Mouse (Mus musculus) kidney, adult 9 months (tissue): ENCODE data around the gene Slc28a1.
"Not testable (repeated sequence)": the region's sequence is repeated elsewhere in the genome, so short reads cannot be mapped to it uniquely, and the experiment has no call there.

Source experiments
- DNase-seq: peaks from one replicate; pipeline ENCODE4 v3.0.0; 2022

Slc28a1 gene

DNA sequence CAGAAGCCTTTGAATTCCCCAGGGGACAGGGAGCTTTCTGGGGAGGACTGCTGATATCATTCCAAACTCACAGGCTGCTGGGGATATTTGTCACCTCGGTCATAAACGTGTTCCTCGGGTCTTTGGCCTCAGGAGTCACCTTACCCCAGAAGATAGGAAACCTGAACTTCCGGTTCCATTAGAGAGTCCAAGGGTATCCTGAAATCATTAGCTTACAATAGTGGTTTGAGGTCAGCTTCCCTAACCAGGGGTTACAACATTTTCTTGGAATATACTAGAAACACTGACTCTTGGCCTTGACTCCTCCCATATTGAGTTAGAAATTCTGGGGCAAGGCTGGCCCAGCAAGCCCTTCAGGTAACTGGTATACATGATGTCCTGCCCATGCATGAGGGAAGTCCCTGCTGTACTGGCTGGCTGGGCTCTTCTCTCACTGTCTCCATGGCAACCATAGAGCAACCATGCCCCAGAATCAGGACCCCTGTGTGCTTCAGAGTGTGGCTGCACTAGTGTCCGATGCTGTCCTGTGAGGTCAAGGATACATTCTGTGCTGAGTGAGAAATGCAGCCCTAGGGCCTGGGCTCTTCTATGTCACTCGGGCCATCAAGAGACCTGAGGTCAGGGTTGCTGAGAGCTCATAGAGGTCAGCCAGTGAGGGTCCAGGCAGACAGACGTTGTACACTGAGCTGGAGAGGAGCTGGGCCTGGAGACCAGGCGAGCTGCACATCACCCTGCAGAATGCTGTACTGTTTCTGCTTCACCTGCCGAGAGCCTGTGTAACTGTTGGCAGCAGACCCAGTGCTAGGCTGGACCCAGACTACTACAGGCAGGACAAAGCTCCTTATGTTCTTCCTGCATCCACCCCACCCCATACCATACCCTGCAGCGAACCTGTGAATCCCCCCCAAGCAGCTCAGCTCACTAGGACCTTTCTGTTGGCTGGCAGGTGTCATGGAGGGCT is 10.9 kb downstream of the Slc28a1 start:
- DNase-seq: peak; percentile 73

DNA sequence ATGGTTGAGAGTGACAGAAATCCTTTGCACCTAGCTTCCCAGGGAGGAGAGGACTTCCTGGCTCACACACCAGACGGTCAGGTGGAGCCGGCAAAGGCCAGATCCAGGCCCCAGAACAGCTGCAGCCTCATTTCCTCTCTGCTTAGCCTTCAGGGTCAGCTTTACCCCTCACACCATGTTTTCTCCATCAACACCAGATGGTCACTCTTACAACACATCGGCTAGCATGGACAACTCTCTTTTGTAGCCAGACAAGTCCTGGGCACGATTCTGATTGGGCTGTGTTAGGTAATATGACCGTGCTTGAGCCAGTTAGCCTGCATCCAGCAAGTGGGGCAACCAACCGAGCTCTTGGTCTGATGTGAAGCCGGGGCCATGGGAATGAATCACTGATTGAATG is 17.3 kb downstream of the Slc28a1 start:
- DNase-seq: no peak

DNA sequence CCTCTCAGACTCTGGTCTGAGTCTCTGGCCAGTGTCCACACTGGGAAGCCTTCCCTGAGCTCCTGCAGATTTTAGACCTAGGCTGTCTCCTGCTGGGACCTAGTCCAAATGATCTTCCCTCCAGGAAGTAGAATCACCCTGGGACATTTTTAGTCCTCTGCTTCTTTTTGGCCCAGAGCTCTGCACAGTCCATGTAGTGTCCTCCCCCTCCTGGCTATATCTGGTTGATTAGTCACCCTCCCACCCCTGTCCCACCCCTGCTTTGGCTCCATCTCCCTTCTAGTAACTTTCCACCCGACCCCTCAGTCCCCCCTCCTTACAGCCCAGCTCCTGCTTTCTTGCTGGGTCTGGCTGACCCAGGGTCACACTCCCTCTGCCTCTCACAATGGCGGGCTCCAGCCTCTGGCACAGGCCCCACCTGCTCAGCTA is 18.3 kb downstream of the Slc28a1 start:
- DNase-seq: peak; percentile 57

DNA sequence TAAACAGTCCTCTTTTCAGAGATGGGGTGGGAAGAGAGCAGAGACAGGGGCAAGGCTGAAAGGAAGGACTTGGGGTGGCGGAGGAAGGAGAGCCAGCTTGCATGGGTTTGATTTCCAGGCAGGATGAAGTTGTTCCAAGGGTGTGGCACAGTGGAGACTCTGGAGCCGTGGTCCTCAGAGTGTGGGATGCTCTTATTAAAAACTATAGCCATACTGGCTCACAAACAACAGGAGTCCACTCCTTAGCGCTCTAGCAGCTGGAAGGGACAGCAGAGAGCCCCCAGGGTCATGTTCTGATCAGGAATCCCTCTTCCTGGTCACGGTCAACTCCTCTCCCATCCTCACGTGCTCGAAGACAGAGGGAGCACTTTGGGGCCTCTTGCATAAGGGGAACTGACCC is 18.8 kb downstream of the Slc28a1 start:
- DNase-seq: no peak

DNA sequence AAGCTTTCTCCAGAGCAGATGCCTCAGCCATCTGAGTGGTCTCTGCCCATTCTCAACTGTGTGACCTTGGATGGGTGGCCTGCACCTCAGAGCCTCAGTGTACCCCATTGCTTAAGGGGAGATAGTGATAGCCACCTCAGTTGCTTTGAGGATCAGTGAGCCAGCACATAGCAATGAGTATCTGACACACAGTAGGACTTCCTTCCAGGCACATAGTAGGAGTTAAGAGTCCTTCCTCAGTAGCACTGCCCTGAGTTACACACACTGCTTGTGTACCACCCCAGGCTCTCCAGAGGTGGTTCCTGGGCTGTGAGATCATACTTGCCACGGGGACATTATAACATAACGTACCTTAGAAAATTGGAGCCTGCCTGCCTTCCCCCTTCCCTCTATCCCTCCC is 19.3 kb downstream of the Slc28a1 start:
- DNase-seq: no peak

DNA sequence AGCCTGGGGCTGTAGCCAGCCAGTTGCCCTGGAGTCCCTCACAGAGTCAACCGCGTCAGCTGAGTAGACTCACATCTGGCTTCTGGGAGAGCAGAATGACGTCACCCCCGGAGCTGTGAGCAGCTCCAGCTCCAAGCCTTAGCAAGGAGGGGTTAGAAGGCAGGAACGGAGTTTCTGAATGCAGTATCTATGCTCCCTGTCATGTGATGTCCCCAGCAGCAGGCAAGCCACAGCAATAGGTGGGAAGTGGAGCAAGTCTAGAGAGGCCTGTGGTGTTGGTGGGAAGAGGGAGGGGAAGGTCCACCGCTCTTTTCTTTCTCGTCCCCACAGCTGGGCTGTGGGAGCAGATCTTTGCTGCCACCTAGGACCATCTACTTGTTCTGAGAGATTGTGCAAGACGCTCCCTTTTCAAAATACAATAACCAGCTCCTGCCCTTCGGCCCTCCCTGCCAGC is 20.0 kb downstream of the Slc28a1 start:
- DNase-seq: peak; percentile 67

DNA sequence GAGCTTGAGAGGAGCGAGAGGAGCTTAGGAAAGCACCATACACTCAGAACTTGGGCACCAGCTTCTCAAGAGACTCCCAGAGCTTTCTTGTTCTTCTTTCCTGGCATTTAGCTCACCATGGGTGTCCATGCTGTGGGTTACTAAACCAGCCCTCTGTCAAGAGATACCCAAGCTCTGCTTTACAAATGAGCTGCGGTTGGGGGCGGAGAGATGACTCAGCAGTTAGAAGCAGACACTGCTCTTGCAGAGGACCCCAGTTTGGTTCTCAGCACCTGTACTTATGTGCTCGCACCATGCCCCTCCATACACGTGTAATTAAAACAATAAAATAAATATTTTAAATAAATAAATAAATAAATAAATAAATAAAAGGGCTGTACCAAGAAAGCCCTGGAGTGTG is 22.7 kb downstream of the Slc28a1 start:
- no peak for DNase-seq

DNA sequence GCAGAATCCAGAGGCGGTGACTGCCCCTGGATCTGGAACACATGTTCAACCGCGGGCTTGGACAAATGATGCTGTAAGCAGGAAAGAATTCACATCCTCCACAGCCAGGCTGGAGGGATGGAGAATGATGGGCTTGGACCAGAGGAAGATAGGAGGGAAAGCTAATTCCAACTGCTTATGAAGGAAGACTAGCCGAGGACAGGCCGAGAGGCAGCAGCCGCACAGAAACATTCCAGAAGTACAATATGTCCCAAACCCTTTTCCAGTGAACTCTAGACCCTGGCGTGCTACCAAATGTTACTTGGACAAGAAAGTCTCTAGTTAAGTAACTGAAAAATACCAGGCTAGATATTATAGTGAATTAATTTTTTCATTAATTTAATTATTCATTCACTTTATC is 24.5 kb downstream of the Slc28a1 start:
- DNase-seq: peak; percentile 94

DNA sequence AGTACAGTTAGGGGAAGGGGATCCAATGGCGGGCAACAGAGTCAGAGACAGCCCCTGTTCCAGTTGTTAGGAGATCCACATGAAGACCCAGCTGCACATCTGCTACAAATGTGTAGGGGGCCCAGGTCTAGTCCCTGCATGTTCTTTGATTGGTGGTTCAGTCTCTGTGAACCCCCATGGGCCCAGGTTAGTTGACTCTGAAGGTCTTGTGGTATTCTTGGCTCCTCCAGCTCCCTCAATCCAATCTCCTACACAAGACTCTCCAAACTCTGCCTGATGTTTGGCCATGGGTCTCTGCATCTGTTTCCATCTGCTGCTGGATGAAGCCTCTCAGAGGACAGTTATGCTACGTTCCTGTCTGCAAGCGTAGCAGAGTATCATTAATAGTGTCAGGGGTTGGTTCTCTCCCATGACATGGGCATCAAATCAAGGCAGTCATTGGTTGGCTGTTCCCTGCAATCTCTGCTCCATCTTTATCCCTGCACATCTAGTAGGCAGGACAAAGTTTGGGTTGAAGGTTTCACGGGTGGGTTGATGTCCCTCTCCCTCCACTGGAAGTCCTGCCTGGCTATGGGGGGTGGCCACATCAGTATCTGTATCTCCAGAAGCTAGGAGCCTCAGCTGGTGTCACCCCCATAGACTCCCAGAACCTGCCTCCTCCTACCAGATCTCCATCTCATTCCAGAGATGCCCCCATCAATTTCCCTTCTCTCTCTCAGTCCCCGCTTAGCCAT is 25.2 kb downstream of the Slc28a1 start:
- no peak for DNase-seq

DNA sequence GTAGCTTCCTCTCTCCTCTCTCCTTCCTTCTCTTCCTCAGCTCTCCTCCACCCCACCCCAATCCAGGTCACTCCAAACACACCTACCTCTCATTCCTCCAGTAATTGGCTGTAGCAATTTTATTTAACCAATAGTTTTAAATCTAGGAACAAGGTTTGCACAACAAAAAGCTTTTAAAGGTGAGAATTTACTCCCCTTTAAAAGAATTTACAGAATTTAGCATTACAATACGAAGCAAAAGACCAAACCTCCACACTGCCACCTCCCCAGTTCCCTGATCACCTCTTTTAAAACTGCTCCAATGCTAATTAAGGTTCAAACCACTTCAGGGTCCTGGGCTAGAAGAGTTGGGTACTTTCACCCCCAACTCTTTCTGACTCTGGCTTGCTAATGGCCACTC is 26.9 kb downstream of the Slc28a1 start:
- DNase-seq: no peak

DNA sequence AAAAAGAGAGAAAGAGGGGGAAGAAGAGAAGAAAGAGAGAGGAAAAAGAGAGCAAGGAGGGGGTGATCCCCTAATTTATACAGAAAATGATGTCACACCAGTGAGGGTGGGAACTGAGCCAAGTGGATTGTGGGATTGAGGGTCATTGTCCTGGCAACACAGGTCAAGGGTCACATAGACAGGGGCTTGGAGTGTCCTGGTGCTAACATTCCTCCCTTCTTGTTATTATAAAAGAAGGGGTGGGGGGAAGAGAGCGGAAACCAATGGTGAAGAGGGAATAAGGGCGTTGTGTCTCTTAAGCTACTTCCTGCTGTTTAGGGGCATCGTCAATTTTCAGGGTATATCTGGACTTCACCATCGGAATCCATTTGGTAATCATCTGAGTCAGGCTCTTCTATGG is 28.5 kb downstream of the Slc28a1 start:
- not testable (repeated sequence) for DNase-seq

DNA sequence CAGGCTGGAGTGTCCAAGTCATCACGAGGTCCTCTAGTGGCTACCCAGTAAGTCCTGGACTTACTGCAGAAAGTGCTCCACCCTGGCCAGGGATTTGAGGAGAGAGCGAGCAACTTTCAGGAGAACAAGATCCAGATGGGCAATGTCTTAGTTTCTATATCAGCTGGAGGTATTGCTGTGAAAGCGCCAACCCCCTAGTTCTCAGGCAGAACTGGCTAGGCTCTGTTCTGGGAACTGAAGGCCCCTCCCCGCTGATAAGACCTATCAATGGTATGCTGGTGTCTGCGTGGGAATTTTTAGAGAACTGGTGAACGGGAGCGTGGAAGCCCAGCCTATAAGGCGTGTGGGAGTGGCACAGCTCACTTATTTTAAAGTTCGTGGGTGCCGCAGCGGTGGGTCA is 35.2 kb downstream of the Slc28a1 start:
- DNase-seq: no peak

DNA sequence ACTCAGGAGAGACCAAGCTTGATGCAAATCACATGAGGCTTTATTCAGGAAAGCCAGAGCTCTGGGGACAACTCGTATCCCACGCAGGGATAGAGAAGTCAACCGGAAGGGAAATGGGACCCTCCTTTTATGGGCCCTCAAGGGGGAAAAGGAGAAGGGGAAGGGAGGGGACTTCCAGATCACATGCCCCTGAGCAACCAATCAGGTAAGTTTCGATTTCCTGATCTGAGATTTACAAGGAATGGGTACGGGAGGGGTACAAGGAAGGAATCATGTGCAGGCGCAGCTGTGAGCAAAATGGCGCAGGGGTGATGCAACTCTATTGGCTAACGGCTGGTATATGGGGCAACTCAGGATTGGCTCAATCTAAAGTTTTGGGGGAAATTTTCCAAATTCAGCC is 36.6 kb downstream of the Slc28a1 start:
- no peak for DNase-seq

DNA sequence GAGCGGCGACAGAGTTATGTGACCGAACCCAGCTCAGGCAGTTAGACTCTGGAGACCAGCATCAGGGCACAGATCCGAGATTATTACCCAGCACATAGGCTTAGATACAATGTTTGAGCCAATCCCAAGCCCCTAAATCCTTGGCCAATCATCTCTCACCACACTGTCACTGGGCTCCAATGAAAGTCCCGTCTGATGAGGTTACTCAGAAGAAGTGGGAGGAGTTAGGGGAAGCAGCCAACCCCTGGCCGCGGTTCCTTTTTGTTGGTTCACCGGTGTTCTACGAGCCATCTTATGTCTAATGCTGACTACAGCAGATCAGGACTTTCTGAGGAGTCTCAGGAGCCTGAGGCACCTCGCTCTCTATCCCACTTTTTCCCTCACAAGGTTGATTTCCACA is 37.7 kb downstream of the Slc28a1 start:
- no peak for DNase-seq

DNA sequence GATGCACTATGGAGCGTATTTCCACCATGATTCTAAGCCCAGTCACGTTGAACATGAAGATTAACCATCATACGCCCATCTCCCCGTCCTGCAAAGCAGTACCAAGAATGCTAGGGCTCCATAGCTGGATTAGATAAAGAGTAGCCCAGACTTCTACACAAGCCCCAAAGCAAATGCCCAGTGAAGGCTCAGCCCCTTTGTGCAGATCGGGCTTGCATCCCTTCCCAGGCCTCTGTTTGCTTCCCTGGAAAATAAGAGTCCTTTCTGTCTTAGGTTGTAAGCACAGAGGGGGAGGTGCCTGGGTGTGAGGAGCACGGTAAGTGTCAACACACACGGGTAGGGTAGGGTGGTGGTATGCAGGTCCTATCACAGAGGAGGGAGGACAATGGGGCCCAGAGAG is 38.2 kb downstream of the Slc28a1 start:
- no peak for DNase-seq

DNA sequence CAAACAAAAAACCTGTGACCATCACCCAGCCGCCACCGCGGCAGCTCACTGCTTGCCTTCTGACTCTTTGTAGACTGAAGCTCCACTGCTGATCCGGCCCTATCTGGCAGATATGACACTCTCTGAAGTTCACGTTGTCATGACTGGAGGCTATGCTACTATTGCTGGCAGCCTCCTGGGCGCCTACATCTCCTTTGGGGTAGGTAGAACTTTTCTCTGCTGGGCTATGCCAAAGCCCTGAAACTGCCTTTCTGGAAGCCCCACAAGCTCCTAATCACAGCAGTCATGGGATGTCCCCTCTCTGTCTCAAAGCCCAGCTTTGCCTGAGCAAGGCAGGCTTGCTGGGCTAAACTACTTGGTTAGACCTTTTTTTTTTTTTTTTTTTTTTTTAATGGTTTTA is 38.7 kb downstream of the Slc28a1 start:
- no peak for DNase-seq

DNA sequence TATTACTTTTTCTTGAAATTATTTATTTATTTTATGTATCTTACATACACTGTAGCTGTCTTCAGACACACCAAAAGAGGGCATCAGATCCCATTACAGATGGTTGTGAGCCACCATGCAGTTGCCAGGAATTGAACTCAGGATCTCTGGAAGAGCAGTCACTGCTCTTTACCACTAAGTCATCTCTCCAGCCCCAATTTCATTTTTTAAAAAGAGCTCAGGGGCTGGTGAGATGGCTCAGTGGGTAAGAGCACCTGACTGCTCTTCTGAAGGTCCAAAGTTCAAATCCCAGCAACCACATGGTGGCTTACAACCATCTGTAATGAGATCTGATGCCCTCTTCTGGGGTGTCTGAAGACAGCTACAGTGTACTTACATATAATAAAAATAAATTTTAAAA is 39.6 kb downstream of the Slc28a1 start:
- DNase-seq: peak; percentile 45

DNA sequence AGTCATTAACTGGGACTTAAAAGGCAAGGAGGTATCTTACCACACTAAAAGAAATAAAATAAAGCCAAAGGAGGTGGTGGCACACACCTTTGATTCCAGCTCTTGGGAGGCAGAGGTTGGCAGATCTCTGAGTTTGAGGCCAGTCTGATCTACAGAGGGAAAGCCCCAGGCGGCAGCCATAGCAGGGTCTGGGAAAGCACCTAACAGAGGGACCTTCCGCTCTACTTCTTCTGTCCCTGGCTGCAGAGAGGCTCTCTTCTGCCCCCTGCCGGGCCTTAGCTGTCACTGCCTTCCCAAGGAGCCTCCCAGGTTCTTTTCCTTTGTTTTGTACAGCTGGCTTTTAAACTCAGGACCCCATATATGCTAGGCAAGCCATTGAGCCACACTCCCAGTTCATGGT is 40.4 kb downstream of the Slc28a1 start:
- peak; percentile 65 for DNase-seq

DNA sequence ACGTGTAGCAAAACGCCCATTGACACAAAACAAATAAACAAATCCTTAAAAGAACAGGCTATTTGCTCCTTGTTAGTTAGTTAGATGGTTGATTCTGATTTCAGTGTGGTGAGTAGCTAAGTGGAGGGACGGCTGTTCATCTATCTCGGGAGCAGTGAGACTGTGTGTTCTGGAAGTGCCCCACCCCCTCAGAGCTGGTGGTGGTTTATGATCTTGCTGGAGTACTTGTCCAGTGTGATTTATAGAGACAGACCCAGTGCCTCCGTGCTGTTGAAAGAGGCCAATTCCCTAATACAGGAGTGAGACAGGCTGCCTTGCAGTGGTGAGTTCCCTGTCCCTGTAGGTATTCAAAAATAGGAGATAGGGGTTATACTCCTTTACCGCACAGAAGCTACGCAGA is 44.3 kb downstream of the Slc28a1 start:
- DNase-seq: no peak

DNA sequence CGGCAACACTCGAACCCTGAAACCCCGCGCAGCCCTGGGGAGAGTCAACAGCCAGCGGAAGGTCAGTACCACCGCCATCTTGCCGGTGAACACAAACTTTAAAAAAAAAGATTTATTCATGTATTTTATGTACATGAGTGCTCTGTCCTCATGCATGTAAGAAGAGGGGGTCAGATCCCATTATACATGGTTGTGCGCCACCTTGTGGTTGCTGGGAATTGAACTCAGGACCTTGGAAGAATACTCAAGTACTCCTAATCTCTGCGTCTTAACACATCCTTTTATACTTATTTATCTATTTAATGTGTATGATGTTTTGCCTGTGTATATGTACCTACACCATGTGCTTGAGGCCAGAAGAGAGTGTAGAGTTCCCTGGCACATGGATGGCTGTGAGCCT is 47.1 kb downstream of the Slc28a1 start:
- peak; percentile 29 for DNase-seq

DNA sequence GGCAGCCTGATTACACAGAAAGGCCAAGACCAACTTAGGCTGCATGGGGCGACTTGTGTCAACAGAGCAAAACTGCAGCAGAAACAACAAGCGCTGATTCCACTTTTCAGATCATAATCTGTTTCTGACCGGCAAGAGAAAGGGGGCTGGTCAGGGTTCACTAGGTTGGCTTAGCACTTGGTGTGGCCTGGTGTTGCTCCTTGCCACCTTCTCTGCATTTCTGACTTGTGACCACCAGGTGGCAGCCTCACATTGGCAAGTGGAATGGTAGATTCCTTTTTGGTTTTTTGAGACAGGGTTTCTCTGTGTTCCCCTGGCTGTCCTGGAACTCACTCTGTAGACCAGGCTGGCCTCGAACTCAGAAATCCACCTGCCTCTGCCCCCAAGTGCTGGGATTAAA is 47.7 kb downstream of the Slc28a1 start:
- DNase-seq: peak; percentile 86

DNA sequence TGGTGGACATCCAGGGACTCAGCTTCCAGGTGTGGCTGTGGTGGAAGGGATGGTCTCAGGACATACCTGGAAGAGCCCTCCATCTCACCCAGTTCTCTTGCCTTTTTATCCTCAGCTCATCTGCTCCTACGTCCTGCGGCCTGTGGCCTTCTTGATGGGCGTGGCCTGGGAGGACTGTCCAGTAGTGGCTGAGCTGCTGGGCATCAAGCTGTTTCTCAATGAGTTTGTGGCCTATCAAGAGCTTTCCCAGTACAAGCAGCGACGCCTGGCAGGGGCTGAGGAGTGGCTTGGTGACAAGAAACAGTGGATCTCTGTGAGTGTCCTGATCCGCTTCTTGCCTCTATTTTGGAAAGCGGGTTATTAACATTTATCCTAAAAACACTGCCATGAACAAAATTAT is 49.8 kb downstream of the Slc28a1 start:
- DNase-seq: no peak

DNA sequence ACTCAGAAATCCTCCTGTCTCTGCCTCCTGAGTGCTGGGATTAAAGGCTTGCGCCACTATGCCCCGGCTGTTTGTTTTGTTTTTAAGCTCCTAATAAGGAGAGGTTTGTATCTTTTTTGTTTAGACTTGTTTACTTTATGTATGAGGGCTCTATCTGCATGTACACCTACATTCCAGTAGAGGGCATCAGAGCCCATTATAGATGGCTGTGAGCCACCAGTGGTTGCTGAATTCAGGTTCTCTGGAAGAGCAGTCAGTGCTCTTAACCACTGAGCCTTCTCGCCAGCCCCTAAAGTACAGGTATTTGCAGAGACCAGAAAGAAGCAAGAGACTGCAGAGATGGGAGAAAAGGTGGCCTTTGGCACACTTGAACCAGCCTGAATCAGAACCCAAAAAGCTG is 52.5 kb downstream of the Slc28a1 start:
- DNase-seq: peak; percentile 68

DNA sequence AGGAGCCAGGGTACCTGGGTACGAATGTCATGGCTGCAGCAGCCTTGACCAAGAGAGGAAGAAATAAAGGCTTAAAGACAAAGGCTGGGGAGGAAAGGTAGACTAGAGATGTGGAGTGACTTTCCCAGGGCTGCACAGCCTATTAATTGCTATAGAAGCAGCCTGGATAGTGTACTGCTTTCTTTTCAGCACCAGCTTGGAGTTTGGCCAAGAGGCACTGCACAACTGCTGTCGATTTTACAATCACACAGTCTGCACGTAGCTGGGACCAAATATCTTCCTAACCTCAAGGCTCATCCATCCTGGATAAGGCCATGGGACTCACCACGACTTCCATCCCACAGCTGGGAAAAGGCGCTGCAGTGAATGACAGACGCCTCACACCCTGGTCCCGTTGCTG is 54.8 kb downstream of the Slc28a1 start:
- no peak for DNase-seq
